Mouse (Mus musculus) testis, adult 2 months (tissue): ENCODE measurements around the gene Fahd2a.

Experiments used
- CTCF ChIP-seq: fragments of 200-500 bp; IDR thresholded peaks from 2 replicates; pipeline ENCODE4 v1.5.1; 2012; ENCODE audit warnings: low read depth, mild to moderate bottlenecking, inconsistent platforms, low read length, moderate library complexity; ENCODE audit not compliant: control insufficient read depth, insufficient read depth, insufficient replicate concordance
- POLR2A ChIP-seq: fragments of 200-500 bp; IDR thresholded peaks from 2 replicates; pipeline ENCODE4 v1.6.1; 2012; ENCODE audit warnings: low read depth, mild to moderate bottlenecking, inconsistent platforms, low read length, moderate library complexity; ENCODE audit not compliant: control insufficient read depth

- TF ChIP-seq POLR2A (peak; percentile 80; the same call in 1 of the 2 replicates), CTCF (no peak)
Measured at GRCm38 (mm10) chr2:127424977-127425376, 19.4 kb downstream of the Fahd2a start, which contains the start of gene Gpat2.
